Mouse (Mus musculus) brain, adult 2 months (tissue): Measurements from ENCODE around the gene Ncan.
A peak's percentile ranks its signal among the peaks of the same experiment; 100 is the strongest.

Experiments
- DNase-seq: peaks from one replicate; pipeline ENCODE4 v3.0.0; 2011; ENCODE audit warnings: low read depth, low spot score

Ncan gene

DNA sequence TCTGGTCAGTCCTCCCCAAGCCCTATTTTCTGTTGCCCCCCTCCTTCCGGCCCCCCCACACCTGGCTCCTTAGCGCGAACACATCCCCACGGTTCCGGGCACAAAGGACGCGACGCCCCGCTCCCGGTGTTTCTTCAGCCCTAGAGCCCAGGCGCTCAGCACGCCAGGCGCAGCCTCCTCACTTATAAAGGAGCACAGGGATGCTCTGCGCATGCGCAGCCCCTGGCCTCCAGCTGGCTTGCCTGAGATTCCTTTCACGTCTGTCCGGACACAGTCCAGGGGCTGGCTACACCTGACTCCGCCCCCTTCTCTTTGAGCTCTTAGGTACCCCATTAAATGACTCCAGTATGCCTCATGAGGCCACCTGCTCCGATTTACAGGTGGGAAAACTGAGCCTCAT, at the start of gene Ncan:
Ncan (minus strand) TSS at position 207 of the 400 bp plus-strand sequence.
- peak; percentile 93 for DNase-seq

DNA sequence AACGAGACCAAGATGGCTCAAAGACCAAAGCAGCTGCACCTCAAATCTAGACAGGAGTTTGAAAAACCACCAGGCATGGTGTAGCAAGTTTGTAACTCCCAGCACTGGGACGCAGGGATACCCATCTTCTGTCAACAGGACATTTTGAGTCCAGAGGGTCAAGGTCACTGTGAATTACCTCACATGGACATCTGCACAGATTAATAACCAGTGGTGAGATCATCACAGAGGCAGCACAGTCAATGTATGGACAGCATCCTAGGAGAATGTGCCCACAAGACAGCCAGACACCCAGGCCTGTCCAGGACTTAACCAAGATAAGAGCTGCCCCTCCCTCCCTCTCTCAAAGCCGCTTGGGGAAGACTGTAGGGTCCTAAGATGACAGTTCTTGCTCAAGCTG, 49.4 kb upstream of the Ncan start:
- DNase-seq = no peak

DNA sequence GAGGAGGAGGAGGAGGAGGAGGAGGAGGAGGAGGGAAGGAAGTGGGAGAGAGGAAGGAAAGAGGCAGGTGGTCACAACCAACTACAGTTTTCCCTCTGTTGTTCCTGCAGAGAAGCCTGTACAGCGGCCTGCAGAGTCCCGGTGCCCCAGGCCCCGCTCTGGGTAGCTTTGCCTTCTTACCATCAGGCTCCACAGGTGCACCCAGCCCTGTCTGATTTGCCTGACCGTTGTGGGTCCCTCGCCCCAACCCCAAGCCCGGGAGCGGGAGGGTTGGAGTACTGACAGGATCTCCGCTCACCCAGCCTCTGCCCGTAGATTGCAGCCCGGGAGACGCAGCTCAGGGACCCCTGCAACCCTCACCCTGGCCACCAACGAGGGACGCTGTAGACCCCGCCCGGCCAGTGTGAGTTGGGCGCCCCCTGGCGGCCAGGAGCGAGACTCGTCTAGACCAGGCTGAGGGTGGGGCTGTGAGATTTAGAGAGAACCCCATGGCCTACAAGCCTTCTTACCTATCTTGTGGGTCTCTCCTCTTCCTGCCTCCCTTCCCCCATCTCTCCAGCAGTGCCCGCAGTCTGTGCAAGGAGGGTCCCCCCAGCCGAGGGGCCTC, 45.9 kb upstream of the Ncan start:
- DNase-seq = peak; percentile 57

DNA sequence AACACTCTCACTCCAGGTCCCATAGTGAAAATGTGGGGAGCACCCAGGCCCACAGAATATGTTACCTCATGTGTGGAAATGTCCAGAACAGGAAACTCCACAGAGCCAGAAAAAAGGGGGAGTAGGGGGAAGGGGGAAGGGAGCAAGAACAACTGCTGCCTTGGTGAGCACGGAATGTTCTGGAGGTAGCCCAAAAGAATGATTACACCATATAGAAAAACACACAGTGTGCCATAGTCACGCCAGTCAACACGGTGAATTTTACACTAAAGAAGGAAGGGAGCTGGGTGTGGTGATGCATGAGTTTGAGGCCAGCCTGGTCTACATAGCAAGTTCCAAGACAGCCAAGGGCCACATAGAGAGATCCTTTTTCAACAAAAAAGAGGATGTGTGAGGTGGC, 42.6 kb upstream of the Ncan start:
- no peak for DNase-seq

DNA sequence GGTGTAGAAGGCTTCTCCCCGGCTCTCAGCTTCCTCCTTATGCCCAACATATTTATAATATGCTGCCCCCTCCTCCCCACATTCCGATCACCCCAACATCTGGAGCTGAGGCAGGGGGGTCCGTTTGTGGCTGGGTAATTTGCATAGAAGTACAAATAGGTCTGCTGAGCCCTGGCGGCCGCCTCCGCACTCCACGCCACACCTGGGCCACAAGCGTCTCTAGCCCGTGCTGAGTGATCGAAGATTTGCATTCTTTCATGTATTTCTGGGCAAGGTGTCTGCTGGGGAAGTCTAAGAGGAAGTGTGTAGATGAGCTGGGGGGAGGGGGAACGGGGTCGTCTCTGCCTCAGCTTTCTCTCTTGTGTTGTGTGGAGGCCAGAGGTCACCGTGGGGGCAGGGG, 39.3 kb upstream of the Ncan start:
- no peak for DNase-seq

DNA sequence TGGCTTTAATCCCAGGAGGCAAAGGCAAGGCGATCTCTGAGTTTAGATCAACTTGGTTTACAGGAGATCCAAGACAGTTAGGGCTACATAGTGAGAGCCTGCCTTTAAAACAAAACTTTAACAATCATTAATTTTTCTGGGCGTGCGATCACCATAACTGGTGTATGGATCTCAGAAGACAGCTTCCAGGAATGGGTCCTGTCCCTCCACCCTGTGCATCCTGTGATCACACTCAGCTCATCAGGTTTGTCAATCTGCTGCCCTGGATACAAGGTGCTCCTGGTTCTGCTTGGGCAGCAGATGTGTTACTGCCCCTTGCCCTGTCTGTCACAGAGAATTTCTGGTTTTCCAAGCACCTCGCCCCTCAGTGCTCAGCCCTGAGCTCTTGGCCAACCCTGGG, 38.5 kb upstream of the Ncan start:
- DNase-seq = no peak

DNA sequence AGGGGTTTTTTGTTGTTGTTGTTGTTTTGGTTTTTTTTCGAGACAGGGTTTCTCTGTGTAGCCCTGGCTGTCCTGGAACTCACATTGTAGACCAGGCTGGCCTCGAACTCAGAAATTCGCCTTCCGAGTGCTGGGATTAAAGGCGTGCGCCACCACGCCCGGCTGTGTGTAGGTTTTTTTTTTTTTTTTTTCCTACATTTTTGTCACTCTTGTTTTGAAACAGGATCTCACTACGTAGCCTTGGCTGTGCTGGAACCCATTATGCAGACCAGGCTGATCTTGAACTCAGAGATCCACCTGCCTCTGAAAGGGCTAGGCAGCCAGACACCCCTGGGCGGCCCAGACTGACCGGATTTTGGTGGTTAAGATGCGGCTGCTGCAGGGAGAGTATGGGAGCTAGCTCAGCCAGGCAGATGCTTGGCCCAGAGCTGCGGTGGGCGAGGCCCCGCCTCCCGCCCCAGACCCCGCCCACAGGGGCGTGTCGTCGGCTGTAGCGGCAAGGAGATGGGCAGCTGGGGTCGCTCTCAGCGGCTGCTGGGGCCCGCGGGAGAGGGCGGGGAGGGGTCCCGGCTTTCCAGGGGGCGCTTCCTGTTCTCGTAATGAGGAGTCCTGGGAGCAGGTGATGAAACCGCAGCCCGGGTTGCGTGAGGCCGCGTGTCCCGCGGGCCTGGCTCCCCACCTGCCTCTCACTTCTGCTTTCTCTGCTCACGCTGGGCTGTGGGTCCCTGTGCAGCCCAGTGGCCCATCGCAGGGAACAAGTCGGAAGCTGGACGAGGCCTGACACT, 37.6 kb upstream of the Ncan start:
- peak; percentile 79 for DNase-seq

DNA sequence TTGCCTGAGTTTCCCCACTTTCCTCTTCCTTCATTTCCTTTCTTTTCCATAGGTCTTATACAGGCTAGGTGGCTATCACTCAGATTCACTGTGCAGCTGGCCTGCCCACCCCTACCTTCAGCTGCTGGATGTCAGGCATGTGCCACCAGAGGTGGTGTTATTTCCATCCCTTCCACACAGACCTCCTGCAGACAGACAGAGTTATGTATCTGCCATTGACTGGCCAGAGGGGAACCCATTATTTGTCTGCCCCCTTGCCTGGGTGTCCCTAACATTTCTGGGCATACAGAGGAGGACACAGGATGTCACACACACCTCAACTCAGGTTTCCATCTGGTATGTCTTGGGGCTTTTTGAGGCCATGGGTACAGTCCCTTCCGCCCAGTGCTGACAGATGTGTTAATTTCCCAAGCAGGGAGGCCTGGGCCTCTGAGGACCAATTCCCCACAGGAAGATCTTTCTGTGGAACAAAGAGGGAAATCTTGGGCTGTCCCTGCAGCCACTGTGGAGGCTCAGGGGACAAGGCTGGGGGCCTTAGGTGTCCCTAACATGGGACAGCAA, 36.6 kb upstream of the Ncan start:
- DNase-seq = no peak

DNA sequence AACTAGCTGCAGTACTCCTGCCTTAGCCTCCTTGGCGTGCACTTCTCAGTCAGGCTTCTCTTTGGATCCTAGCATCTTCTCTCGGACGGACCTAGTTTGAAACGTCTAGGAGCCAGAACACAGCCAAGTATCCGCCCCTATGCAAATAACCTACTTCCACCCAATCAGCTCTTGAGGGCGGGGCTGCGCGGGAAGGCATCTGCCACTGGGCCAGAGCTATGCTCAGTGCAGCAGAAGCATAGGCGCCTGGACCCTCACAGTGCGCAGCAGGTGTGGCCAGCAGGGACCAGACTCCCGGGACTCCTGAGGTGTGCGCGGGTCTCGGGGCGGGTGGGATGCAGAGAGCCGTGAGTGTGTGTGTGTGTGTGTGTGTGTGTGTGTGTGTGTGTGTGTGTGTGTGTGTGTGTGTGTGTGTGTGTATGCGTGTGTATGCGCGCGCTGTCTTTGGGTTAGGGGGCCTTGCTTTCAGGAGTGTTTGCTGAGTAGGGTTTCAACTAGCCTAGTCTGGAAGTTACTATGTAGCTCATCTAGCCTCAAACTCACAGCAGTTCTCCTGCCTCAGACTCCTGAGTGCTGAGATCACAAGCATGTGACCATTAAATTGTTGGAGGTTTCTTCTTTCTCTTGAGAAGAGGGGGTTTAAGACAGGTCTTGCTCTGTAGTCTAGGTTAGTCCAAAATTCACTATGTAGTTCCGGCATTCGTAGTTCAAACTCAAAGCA, 32.0 kb upstream of the Ncan start:
- DNase-seq = peak; percentile 76

DNA sequence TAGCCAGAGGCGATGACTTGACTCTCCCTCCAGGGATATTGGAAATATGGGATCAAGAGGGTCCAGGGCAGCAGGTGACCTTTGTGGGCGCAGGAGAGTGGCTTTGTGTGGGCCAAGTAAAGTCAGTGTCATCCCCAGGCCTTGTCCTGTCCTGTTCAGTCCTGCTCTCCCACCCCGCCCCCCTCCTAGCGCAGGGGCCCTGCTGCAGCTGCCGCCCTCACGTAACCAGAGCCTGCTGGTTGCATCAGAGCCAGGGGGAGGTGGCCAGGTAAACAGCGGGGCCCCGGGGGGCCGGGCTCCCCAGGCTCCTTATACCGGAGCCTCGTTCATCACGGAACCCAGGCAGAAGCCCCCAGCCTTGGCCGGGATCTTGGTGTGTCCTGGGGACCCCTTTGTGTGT, 29.5 kb upstream of the Ncan start:
- no peak for DNase-seq

DNA sequence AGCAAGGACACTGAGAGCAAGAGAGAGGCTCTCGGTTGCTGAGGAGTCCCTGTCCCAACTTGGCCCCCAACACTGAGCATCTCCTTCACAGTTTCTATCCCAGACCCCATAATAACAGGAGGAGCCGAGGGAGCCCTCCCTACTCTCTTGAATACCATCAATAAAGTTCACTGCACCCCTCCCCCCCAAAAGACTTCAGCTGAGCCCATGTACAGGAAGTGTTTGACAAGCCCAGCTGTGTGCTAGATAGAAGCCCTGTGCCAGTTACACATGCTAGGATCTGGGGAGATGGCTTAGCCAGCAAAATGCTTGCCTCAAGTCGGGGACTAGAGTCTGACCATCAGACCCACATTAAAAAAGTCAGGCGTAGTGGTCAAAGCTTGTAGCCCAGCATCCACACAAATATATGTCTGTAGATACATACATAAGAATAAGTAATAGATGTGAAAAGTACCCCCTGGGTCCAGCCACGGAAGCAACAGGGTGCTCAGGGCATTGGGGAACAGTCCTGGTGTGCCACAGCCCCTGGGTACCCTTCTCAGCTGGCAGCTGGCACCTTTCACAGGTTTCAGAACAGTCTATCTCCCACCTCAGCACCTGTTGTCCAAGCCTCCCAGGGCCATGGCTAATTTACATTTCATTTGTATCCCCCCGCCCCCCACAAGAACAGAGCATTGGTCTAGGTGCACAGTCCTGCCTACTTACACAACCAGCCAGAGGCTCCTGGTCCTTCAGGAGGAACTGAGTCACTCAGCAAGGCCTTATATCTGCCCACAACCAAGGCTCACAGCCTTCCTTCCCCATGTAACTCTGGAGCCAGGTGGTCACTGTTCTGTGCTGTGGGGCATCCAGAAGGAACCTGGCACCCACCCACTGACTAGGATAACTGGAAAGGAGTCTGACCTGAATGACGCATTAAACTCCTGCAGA, 27.3 kb upstream of the Ncan start:
- DNase-seq = no peak

DNA sequence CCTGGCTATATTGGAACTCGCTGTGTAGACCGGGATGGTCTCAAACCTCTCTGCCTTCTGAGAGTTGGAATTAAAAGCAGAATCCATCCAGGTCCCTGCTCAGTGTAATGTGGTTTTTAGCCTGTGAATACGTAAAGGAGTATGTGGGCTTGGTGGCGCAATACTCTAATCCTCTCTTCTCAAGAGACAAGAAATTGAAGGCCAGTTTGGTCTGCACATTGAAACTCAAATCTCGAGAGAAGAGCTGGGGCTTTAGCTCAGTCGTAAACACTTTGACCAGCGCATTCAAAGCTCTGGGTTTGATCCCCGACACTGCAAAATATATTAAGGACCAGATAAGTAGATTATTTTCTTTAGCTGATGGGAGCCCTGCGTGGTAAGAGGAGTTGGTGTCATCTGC, 19.3 kb upstream of the Ncan start:
- DNase-seq = no peak

DNA sequence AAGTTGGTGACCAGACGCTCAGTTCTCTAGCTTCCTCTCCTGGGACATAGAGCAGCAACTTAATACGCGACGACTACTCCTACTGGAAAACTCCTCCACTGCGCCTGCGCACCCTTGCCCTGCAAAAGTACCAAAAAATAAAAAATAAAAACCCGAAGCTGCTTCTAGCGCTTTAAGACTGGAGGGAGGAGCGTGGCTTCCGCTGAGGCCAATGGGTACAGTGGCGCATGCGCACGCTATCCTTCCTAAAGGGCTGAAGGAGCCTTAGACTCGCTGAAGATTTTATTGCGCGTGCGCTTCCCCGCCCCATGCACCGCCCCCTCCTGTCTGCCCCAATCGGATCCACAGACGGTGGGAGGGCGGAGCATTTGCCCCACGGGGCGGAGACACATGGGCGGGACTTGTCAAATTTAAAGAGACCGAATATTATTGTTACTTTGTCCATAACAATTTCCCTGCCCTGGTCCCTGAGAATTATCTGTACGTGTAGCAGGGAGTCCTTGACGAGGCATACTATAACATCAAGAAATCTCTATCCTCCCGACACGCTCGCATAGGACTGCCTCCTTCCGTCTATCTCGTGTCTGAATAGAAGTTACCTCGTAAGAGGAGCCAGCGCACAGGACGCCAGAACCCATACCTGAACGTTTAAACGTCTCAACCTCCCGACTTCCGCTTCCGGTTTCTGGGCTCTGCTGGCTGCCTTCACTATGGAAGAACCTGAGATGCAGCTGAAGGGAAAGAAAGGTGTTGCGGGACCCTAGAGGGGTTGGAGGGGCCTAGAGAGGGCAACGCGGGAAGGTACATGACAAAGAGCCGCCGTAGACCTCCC, 18.6 kb upstream of the Ncan start, which contains the start of the genes Rfxank, Borcs8 and Mef2b:
Rfxank (minus strand) TSS at position 129 of the 832 bp plus-strand sequence.
Borcs8 (plus strand) TSS at position 474 of the 832 bp plus-strand sequence.
Mef2b (plus strand) TSS at position 686 of the 832 bp plus-strand sequence.
- peak; percentile 100 for DNase-seq

DNA sequence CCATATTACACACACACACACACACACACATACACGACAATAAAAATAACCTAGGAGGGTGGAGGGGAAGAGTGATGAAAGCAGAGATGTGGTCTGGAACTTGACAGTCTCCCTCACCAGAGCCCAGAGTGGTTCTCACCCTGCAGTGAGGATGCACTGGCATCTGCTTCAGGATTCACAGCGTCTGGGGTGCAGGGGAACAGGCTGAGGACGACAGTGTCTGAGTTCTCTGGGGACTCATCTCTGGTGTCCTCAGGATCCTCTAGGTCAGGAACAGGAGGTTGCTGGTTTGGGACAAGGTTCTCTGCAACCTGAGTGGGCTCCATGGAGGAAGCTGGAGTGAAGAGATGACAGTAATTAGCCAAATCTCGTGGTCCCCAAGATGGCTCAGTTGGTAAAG, 17.2 kb upstream of the Ncan start:
- DNase-seq = no peak

DNA sequence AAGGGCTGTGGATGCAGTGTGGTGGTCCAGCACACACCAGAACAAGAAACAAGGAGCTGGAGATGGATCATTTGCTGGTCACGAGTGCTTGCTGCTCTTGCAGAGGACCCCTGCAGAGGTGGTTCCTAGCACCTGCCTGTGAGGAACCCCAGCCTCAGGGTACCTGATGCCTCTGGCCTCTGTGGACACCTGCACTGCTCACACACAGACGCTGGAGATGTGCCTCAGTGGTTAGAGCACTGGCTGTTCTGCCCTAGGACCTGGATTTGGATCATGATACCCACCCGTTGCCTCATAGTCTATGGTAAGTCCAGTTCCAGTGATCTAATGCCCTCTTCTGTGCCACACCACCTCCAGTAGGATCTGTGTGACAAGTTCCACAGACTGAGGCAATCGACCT, 15.9 kb upstream of the Ncan start:
- no peak for DNase-seq

DNA sequence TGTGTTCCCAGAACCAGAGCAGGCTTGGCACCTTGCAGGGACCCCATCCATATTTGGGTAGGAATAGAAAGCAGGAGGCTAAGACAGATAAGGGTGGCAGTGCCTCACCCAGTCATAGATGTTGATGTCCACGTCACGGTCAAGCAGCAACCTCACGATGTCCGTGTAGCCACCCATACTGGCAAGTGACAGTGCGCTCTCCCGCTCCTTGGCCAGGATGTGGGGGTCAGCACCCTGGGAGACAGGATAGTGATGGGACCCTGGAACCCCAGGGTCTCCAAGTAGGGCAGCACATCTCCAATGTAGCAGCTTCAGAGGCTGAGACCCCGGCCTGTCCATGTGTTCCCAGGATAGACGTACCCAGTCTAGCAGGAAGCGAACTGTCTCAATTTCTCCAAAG, 14.3 kb upstream of the Ncan start:
- DNase-seq = no peak

DNA sequence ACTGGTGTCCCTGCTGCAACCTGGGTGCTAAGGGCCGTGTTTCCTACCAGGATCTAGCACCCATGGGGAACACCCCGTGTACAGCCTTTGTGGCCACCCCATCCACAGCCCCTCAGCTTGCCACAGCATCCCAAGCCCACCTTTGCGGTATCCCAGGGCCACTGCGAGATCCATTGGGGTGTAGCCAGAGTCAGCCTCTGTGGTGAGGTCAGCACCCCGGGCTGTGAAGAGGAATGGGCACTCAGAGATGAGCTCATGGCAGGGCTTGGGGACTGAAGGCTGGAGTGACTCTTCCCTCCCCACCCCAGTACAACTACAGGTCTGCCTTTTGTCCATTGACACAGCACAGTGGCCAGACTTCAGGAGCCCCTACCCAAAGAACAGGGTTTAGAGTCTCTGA, 13.4 kb upstream of the Ncan start:
- no peak for DNase-seq

DNA sequence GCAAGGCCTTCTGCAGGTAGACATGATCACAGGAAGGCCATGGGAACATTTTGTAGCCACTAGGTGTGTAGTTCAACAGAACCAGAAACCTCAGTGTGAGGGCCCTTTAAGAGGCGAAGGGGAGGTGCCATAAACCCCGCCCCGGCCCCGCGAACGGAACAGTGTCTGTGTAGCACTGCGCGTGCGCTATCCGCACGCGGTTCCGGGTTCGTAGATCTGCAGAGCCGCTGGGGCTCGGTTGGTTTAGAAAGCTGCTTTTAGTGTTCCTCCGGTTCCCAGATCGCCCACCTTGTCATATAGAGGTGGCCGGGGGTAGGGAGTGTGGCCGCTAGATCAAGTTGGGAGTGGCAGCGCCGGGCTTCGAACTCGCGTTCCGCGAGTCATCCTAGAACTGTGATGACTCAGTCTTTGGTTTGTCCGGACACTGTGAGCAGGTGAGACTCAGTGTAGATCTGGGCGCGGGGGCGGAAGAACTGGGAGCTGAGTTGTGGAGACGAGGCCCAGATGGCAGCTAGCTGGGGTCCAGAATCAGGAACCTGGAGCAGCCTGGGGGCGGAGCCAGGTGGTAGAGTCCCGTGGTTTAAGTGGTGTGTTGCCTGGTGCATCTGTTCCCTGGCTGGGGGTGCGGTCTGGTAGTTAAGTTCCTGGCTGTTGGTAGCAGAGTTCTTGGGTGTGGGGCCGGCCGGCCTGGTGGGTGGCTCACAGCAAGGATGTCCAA, 10.7 kb upstream of the Ncan start, which contains the start of gene Nr2c2ap:
Nr2c2ap (plus strand) TSS at position 168 of the 718 bp plus-strand sequence.
- DNase-seq = peak; percentile 91

DNA sequence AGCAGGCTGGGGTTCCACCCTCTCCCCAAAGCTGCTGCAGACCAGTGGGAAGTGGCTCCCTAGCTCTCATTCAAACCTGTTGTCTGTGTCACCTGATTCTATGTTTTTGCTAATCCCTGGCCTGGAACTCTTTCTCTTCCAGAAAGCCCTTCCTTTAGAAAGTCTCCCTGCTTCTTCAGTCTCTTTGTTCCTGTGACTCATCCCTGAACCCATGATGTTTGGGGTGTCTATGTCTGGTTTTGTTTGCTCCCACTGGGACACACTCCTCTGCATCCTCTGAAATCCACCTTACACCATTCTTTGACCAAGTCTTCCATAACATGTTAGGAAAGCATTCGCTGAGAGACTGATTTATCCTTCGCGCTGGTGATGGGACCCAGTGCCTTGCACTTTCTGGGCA, 9.4 kb upstream of the Ncan start:
- no peak for DNase-seq
